In genomic region chr17:50625584-50625983, GRCm38 (mm10) we compare ENCODE assay signal across 21 mouse cellular contexts.
DNase-seq lines count a peak whose midpoint lies in the region; ATAC-seq and TF ChIP-seq lines count a peak whose summit lies in the region.
"Had no signal": no experiment of that assay in that cellular context is flagged by ENCODE, and none has a peak within 500 bp of the region (broad histone marks: within the 10 kb centered on the region; RNA-seq: fewer than 3 reads in every experiment).

No protein-coding gene starts in this region.

- no peak for TF ChIP-seq CTCF in kidney, adult 2 months (conservative IDR thresholded peaks at IDR 0.05; ENCODE audit: insufficient read depth, insufficient read length, low read depth, low read length)

- H3K4me3 ChIP-seq in kidney, embryonic 16.5 days (ENCODE audit: low read length): no peak overlapping the region
- H3K4me3 ChIP-seq in kidney, adult 2 months (ENCODE audit: insufficient read depth, low read depth, low read length): no peak overlapping the region

- no peak overlapping the region for H3K4me2 ChIP-seq in kidney, embryonic 16.5 days (replicated peaks; ENCODE audit: low read depth, low read length)

- no peak overlapping the region for H3K27ac ChIP-seq in kidney, embryonic 16.5 days (ENCODE audit: low read length)
- no peak overlapping the region for H3K27ac ChIP-seq in kidney, adult 2 months (ENCODE audit: insufficient read depth, low read depth, low read length)

- H3K9me3 ChIP-seq in kidney, embryonic 16.5 days (ENCODE audit: low read length): no peaks in the 10 kb centered on the region

- WGBS in kidney, embryonic 16.5 days: 86% methylated on average over 4 of the region's 4 CpGs
- WGBS in kidney, adult 2 months: 91% methylated on average over 4 of the region's 4 CpGs

- peaks cover 10% of the 10 kb centered on the region; the same call in 1 of the 2 replicates for H3K4me1 ChIP-seq in kidney, embryonic 16.5 days (ENCODE audit: insufficient read depth, low read length)
- no peaks in the 10 kb centered on the region; the same call in 1 of the 2 replicates for H3K4me1 ChIP-seq in kidney, adult 2 months (ENCODE audit: control insufficient read depth, insufficient read depth, low read length)

- no peaks in the 10 kb centered on the region for H3K27me3 ChIP-seq in kidney, embryonic 16.5 days (ENCODE audit: insufficient read depth, low read length)
- H3K27me3 ChIP-seq in kidney, adult 2 months (replicated peaks; ENCODE audit: control insufficient read depth, insufficient read depth, low read length): no peaks in the 10 kb centered on the region
- H3K27me3 ChIP-seq in splenic B cell, adult 2 months (ENCODE audit: control insufficient read depth, insufficient read depth, low read length, poor library complexity, severe bottlenecking): no peaks in the 10 kb centered on the region
- H3K27me3 ChIP-seq: CH12.LX had no signal

- ATAC-seq in kidney, embryonic 16.5 days (ENCODE audit: low FRiP score, low TSS enrichment): peak; percentile 51; the same call in 1 of the 2 replicates
- no peak for ATAC-seq in erythroblast, adult 5-6 weeks (replicated peaks; ENCODE audit: low FRiP score, poor library complexity, severe bottlenecking)
- ATAC-seq: activated CD4-positive, CD25-positive, alpha-beta regulatory T cell, adult 4 months; CD4-positive, CD25-positive, alpha-beta regulatory T cell, adult 4 months; Patski had no signal

- no peak for TF ChIP-seq POLR2A in kidney, adult 2 months (IDR thresholded peaks at IDR 0.05; ENCODE audit: low read depth, low read length)

- no peaks in the 10 kb centered on the region for H3K36me3 ChIP-seq in kidney, embryonic 16.5 days (ENCODE audit: insufficient read depth, low read length)
- no peaks in the 10 kb centered on the region for H3K36me3 ChIP-seq in kidney, adult 2 months (ENCODE audit: control insufficient read depth, insufficient read depth, low read length)
- no peaks in the 10 kb centered on the region for H3K36me3 ChIP-seq in splenic B cell, adult 2 months (ENCODE audit: control insufficient read depth, insufficient read depth, low read length, poor library complexity, severe bottlenecking)
- H3K36me3 ChIP-seq: G1E had no signal

- H3K9ac ChIP-seq in kidney, embryonic 16.5 days (replicated peaks; ENCODE audit: low read length): no peak overlapping the region

- DNase-seq in heart, adult 11 months: peak; percentile 72
- DNase-seq in heart, adult 8-10 months (ENCODE audit: low spot score): no peak
- DNase-seq in kidney, adult 2 months: no peak
- DNase-seq in splenic B cell, adult 2 months (ENCODE audit: low read depth, low spot score): peak; percentile 21
- DNase-seq: adrenal gland, adult 2 months; adrenal gland, adult 8-10 months; adrenal gland, postnatal 10 days; adrenal gland, postnatal 14 days; adrenal gland, postnatal 25 days; adrenal gland, postnatal 36 days; B cell, adult 2 months; cerebellum, adult 11 months; cerebellum, adult 11-12 months; cerebellum, adult 18-20 months had no signal

Comparison
In these comparisons a context has a peak if more than half of its experiments do, and no peak if none do; other contexts are left out.
1. DNase-seq: peak in heart, adult 11 months (single experiment) and splenic B cell, adult 2 months (single experiment); none in heart, adult 8-10 months (single experiment) and kidney, adult 2 months (single experiment).